ENCODE assay signal across 22 mouse cellular contexts in genomic region chr7:138945668-138946067, GRCm38 (mm10). TPM values are rescaled to one million over a fixed set of nuclear protein-coding genes. Genes with fewer than 3 reads are reported as not detected.
"Had no signal": no experiment of that assay in that cellular context is flagged by ENCODE, and none has a peak within 500 bp of the region (broad histone marks: within the 10 kb centered on the region; RNA-seq: fewer than 3 reads in every experiment).

No protein-coding gene starts in this region.

- H3K27ac ChIP-seq: midbrain, embryonic 10.5 days; midbrain, embryonic 13.5 days; midbrain, embryonic 15.5 days; neural tube, embryonic 12.5 days had no signal

- H3K9me3 ChIP-seq: midbrain, embryonic 10.5 days; midbrain, embryonic 13.5 days; midbrain, embryonic 15.5 days; neural tube, embryonic 12.5 days had no signal

- H3K4me3 ChIP-seq: midbrain, embryonic 10.5 days; midbrain, embryonic 13.5 days; midbrain, embryonic 15.5 days; myocyte; neural tube, embryonic 12.5 days had no signal

- H3K4me2 ChIP-seq: lung, embryonic 14.5 days; midbrain, embryonic 13.5 days; midbrain, embryonic 15.5 days; neural tube, embryonic 12.5 days had no signal

- ATAC-seq: midbrain, embryonic 13.5 days; midbrain, embryonic 15.5 days had no signal

- H3K9ac ChIP-seq: lung, embryonic 14.5 days; midbrain, embryonic 13.5 days; midbrain, embryonic 15.5 days; neural tube, embryonic 12.5 days had no signal

- H3K36me3 ChIP-seq: midbrain, embryonic 10.5 days; midbrain, embryonic 13.5 days; midbrain, embryonic 15.5 days; neural tube, embryonic 12.5 days had no signal

- DNase-seq: lung, adult 18-20 months; lung, embryonic 14.5 days; lung, postnatal 10 days; lung, postnatal 4 days; retina, postnatal 1 day; right cerebral cortex, adult 18-20 months; right cerebral cortex, postnatal 25 days; right cerebral cortex, postnatal 4 days; spleen, adult 18-20 months; thymus, adult 18-20 months; thymus, postnatal 14 days; thymus, postnatal 36 days had no signal

RNA-seq across cellular contexts. Expression of gene Jakmip3, which starts 5.1 kb away (rescaled TPM):
- total RNA-seq: megakaryocyte-erythroid progenitor cell, adult 5-6 weeks; neutrophil, adult 5-6 weeks had no signal
- polyA plus RNA-seq: liver, embryonic 16.5 days; lung, embryonic 14.5 days; small intestine, adult 2 months; thymus, postnatal 0 days had no signal
